Mouse (Mus musculus) heart, postnatal 0 days (tissue): ENCODE results near the gene Misp. TPM values are rescaled to one million over a fixed set of nuclear protein-coding genes. Genes with fewer than 3 reads are reported as not detected.

Experiments used
- ATAC-seq: fragments of 200-750 bp; cut with Nextera tagmentation; 2 replicates; pipeline ENCODE4 v1.8.0; 2017; ENCODE audit warnings: low read depth, moderate number of reproducible peaks, moderate library complexity; ENCODE audit not compliant: insufficient read depth
- DNase-seq: peaks from one replicate; pipeline ENCODE4 v3.0.0-alpha.2; 2016; ENCODE audit warnings: low spot score
- H3K27ac ChIP-seq: fragments of 300-500 bp; sonication (generic); 2 replicates; pipeline ENCODE4 v1.5.1; 2014; ENCODE audit warnings: low read depth, mild to moderate bottlenecking
- H3K27me3 ChIP-seq: fragments of 300-500 bp; sonication (generic); 2 replicates; pipeline ENCODE4 v1.6.1; 2014; ENCODE audit warnings: low read length, mixed read lengths; ENCODE audit not compliant: control insufficient read depth, insufficient read depth
- H3K36me3 ChIP-seq: fragments of 300-500 bp; sonication (generic); replicated peaks from 2 replicates; pipeline ENCODE4 v1.6.1; 2014; ENCODE audit warnings: low read length, mixed read lengths; ENCODE audit not compliant: control insufficient read depth, insufficient read depth
- H3K4me1 ChIP-seq: fragments of 300-500 bp; sonication (generic); 2 replicates; pipeline ENCODE4 v1.6.1; 2014; ENCODE audit warnings: antibody characterized with exemption; ENCODE audit not compliant: control insufficient read depth, insufficient read depth
- H3K4me2 ChIP-seq: fragments of 300-500 bp; sonication (generic); 2 replicates; pipeline ENCODE4 v1.6.1; 2014; ENCODE audit warnings: low read depth, mild to moderate bottlenecking, low read length, moderate library complexity
- H3K4me3 ChIP-seq: fragments of 300-500 bp; sonication (generic); 2 replicates; pipeline ENCODE4 v1.5.1; 2014; ENCODE audit warnings: low read depth, low read length
- H3K9ac ChIP-seq: fragments of 300-500 bp; sonication (generic); replicated peaks from 2 replicates; pipeline ENCODE4 v1.6.1; 2014; ENCODE audit warnings: low read depth, low read length, mixed read lengths
- H3K9me3 ChIP-seq: fragments of 300-500 bp; sonication (generic); replicated peaks from 2 replicates; pipeline ENCODE4 v1.6.1; 2016; ENCODE audit warnings: low read length; ENCODE audit not compliant: control insufficient read depth
- CTCF ChIP-seq: IDR thresholded peaks from 2 replicates; pipeline ENCODE4 v1.5.1; 2016; ENCODE audit warnings: antibody characterized with exemption, control low read depth, low read depth
- EP300 ChIP-seq: IDR thresholded peaks from 2 replicates; pipeline ENCODE4 v1.6.1; 2016; ENCODE audit warnings: antibody characterized with exemption, low read depth
- WGBS: fragments of 180-500 bp; shearing (Covaris S2); extraction: QIAGEN DNeasy Blood & Tissue Kit; methylation state at CpG from one replicate; pipeline ENCODE4 v1.1.7; 2014; 5-methylcytosine and 5-hydroxymethylcytosine counted together
- polyA plus RNA-seq: library from polyadenylated mRNA; unstranded; fragments of >200 nt; fragmentation: Nextera tagmentation; extraction: Ambion mirVana; gene quantifications from 2 replicates; pipeline ENCODE4 v1.2.1, GENCODE M21; 2015
- total RNA-seq: library from RNA; depleted of rRNA; stranded (reverse); fragments of >200 nt; gene quantifications from 2 replicates; pipeline ENCODE4 v1.2.3, GENCODE M21; 2014; ENCODE audit warnings: low replicate concordance; rRNA removed

Misp gene
- total RNA-seq (not detected in 2 replicates), polyA plus RNA-seq (0.08 and 0.41 TPM in 2 replicates)

DNA sequence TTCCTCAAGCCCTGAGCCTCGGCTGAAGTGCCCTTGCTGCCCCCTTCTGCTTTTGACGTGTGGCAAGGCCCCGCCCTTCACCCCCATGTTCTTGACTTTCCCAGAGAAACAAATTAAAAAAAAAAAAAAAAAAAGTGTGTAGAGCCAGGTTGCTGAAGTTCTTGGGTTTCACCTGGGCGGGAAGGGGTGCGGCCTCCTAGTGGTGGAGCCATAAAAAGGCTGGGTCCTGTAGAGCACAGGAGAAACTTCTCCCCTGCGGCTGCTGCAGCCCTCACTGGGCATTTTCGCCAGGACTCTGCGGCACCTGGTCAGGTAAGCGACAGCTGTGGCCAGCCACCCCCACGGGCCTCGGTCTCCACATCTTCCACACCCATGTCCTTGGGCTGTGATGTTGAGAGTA is at the start of gene Misp:
Misp (plus strand) TSS at position 208 of the 400 bp plus-strand sequence.
- TF ChIP-seq CTCF (no peak), EP300 (no peak)
- H3K27me3 ChIP-seq = no peaks in the 10 kb centered on the region
- H3K27ac ChIP-seq = no peak within 1 kb of the TSS
- H3K4me2 ChIP-seq = no peak within 1 kb of the TSS
- WGBS = 67% methylated on average over 11 of the region's 11 CpGs
- H3K36me3 ChIP-seq = peaks cover 19% of the 10 kb centered on the region
- ATAC-seq (no peak), DNase-seq (no peak)
- H3K4me3 ChIP-seq = no peak within 1 kb of the TSS
- peaks cover 3% of the 10 kb centered on the region; the same call in 1 of the 2 replicates for H3K4me1 ChIP-seq
- no peak within 1 kb of the TSS for H3K9ac ChIP-seq
- no peaks in the 10 kb centered on the region for H3K9me3 ChIP-seq

DNA sequence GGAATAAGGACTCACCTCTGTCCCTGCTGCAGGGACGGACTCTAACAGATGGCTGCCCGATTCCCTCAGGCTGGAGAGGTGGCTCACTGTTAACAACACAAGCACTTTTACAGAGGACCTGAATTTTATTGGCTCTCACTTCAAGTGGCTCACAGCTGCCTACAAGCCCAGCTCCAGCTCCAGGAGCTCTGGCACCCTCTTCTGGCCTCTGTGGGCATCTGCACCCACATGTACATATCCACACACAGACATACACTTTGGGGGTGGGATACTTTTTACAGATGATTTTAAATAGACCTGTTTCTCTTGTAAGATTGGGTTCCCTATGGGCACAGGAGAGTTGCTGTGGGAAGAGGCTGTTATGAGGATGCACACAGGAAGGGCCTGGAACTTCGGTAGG is 48.5 kb upstream of the Misp start:
- Histone ChIP-seq H3K9ac (no peak overlapping the region), H3K27me3 (no peaks in the 10 kb centered on the region), H3K9me3 (peaks cover 4% of the 10 kb centered on the region), H3K36me3 (no peaks in the 10 kb centered on the region), H3K4me2 (no peak overlapping the region), H3K27ac (no peak overlapping the region), H3K4me3 (no peak overlapping the region), H3K4me1 (no peaks in the 10 kb centered on the region; the same call in 1 of the 2 replicates)
- TF ChIP-seq CTCF = 0 out of 2 replicates have a peak, but pooled peaks have one; percentile 12
- TF ChIP-seq EP300 = no peak
- 92% methylated on average over 3 of the region's 3 CpGs for WGBS
- DNase-seq (no peak), ATAC-seq (no peak)

DNA sequence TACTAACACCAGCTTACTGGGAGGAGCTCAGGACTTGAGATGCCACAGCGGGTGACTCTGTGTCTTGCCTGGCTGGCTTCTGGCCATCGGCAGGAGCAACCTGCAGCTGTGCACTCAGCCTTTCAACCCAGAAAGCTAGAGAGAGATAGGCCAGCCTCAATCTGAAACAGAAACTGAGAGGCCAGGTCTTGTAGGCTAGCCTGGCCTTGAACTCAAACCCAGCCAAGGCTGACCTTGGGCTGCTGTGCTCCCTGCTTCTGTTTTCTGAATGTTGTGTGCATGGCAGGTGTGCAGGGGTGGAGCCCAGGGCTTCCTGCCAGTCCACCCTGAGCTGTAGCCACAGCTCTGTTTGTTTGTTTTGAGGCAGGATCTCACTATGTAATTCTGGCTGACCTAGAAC is 47.6 kb upstream of the Misp start:
- H3K9me3 ChIP-seq = peaks cover 4% of the 10 kb centered on the region
- H3K27ac ChIP-seq = no peak overlapping the region
- WGBS = 78% methylated on average over 2 of the region's 2 CpGs
- ATAC-seq (no peak), DNase-seq (no peak)
- no peak overlapping the region for H3K9ac ChIP-seq
- no peaks in the 10 kb centered on the region for H3K36me3 ChIP-seq
- no peak for TF ChIP-seq EP300
- TF ChIP-seq CTCF = no peak
- no peak overlapping the region for H3K4me3 ChIP-seq
- 0 out of 2 replicates have a peak, but pooled peaks cover 3% of the 10 kb centered on the region for H3K27me3 ChIP-seq
- H3K4me1 ChIP-seq = peaks cover 3% of the 10 kb centered on the region
- H3K4me2 ChIP-seq = no peak overlapping the region

DNA sequence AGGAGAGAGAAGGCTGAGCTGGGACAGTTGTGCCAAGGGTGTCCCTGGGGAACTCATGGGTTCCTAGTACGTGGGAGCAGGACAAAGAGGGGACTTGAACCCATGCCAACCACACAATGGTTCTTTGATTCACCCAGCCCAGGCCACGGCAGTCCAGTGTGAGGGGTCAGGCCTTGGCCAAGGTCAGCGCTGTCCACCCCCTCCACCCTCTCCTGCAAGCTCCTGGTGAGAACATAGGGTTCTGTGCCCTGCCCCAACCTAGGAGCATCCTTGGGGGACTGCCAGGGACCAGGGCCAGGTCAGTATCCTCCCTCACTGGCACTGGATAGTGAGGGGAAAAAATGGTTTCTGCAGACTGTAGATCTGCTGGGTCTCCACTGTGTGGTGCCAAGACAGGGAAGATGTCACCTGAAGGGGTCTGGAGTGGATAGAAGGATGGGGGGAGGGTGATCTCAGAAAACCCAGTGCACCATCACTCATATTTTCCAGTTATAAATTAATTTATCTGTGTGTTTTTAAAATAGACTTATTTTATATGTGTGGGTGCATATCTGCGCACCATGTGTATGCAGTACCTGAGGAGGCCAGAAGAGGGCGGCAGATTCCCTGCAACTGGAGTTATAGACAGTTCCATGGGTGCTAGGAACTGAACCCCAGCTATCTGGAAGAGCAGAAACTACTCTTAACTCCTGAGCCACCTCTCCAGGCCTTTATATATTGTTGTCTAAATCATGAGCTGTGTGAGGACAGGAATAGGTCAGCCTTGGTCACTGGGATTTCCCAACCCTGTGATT is 46.1 kb upstream of the Misp start:
- H3K27me3 ChIP-seq = 0 out of 2 replicates have a peak, but pooled peaks cover 6% of the 10 kb centered on the region
- WGBS = 55% methylated on average over 5 of the region's 5 CpGs
- H3K4me2 ChIP-seq = no peak overlapping the region
- H3K4me1 ChIP-seq = peaks cover 3% of the 10 kb centered on the region
- ATAC-seq = no peak
- peaks cover 4% of the 10 kb centered on the region for H3K9me3 ChIP-seq
- DNase-seq = no peak
- H3K4me3 ChIP-seq = no peak overlapping the region
- no peak overlapping the region for H3K27ac ChIP-seq
- TF ChIP-seq CTCF (no peak; the same call in 1 of the 2 replicates), EP300 (no peak)
- H3K9ac ChIP-seq = no peak overlapping the region
- H3K36me3 ChIP-seq = no peaks in the 10 kb centered on the region

DNA sequence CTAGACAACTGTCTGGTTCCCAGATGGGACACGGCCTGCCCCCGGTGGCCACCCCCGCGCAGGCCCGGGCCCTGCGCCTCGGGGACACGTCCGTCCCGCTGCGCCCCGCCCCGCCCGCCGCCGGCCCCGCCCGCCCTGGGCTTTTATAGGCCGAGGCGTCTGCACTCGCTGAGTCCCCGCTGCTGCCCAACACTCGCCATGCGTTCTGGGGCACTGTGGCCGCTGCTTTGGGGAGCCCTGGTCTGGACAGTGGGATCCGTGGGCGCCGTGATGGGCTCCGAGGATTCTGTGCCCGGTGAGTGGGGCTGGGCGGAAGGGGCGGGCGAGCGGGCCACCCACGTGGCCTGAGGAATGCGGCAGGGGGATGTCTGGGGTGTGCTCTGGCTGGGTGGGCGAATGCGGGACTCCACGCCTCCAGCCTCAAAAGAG is 43.7 kb upstream of the Misp start, which contains the start of gene Fstl3:
Fstl3 (plus strand) TSS at position 170 of the 429 bp plus-strand sequence.
- H3K4me2 ChIP-seq = peak within 1 kb of the TSS; percentile 55
- H3K27ac ChIP-seq = peak within 1 kb of the TSS; percentile 32; the same call in 1 of the 2 replicates
- H3K9ac ChIP-seq = peak within 1 kb of the TSS; percentile 6; the same call in 1 of the 2 replicates
- peaks cover 7% of the 10 kb centered on the region for H3K4me1 ChIP-seq
- H3K36me3 ChIP-seq = no peaks in the 10 kb centered on the region
- WGBS = 2% methylated on average over 37 of the region's 39 CpGs
- peaks cover 13% of the 10 kb centered on the region for H3K27me3 ChIP-seq
- peak within 1 kb of the TSS; percentile 33 for H3K4me3 ChIP-seq
- no peak for DNase-seq
- TF ChIP-seq CTCF = no peak
- no peak for TF ChIP-seq EP300
- ATAC-seq = no peak
- H3K9me3 ChIP-seq = peaks cover 4% of the 10 kb centered on the region
